ENCODE assay signal across 9 mouse cellular contexts in genomic region chr11:69613553-69614256, GRCm38 (mm10). TPM values are rescaled to one million over a fixed set of nuclear protein-coding genes. Genes with fewer than 3 reads are reported as not detected.
DNase-seq lines count a peak whose midpoint lies in the region; ATAC-seq lines count a peak whose summit lies in the region.
"Had no signal": no experiment of that assay in that cellular context is flagged by ENCODE, and none has a peak within 500 bp of the region (broad histone marks: within the 10 kb centered on the region; RNA-seq: fewer than 3 reads in every experiment).

No protein-coding gene starts in this region.

- no peaks in the 10 kb centered on the region for H3K27me3 ChIP-seq in forebrain, embryonic 14.5 days (replicated peaks; ENCODE audit: control insufficient read depth, insufficient read depth, low read length)
- H3K27me3 ChIP-seq in lung, embryonic 15.5 days, result peaks cover 11% of the 10 kb centered on the region

- H3K36me3 ChIP-seq in forebrain, embryonic 14.5 days (ENCODE audit: control insufficient read depth, insufficient read depth, low read length), result no peaks in the 10 kb centered on the region
- no peaks in the 10 kb centered on the region for H3K36me3 ChIP-seq in lung, embryonic 15.5 days

- peak; percentile 87 for DNase-seq in ES-CJ7 (ENCODE audit: low read depth, low spot score)
- DNase-seq in c-Kit-negative CD71-positive TER-119-positive erythroid progenitor cells, embryonic 14.5 days (ENCODE audit: low read depth, low spot score), result peak; percentile 66
- DNase-seq in forebrain, embryonic 14.5 days (ENCODE audit: low spot score), result peak; percentile 84
- DNase-seq in heart, postnatal 25 days (ENCODE audit: low spot score), result peak; percentile 66
- DNase-seq in layer of hippocampus, adult 8-10 months (ENCODE audit: low spot score in 2 of 2), result peak; percentile 71 to 80
- peak; percentile 79 to 82 for DNase-seq in right cerebral cortex, adult 2 months (ENCODE audit: low spot score in 2 of 2)
- peak; percentile 89 for DNase-seq in urinary bladder, postnatal 14 days (ENCODE audit: low spot score)

- whole genome bisulfite sequencing in forebrain, embryonic 14.5 days, result 8% methylated on average over 18 of the region's 19 CpGs
- 9% methylated on average over 19 of the region's 19 CpGs for WGBS in lung, embryonic 15.5 days

- H3K4me1 ChIP-seq in forebrain, embryonic 14.5 days (ENCODE audit: control insufficient read depth, insufficient read depth, low read length), result peaks cover 3% of the 10 kb centered on the region; the same call in 1 of the 2 replicates
- peaks cover 8% of the 10 kb centered on the region for H3K4me1 ChIP-seq in lung, embryonic 15.5 days

- H3K9me3 ChIP-seq in forebrain, embryonic 14.5 days (replicated peaks; ENCODE audit: control insufficient read depth, low read length), result no peaks in the 10 kb centered on the region
- no peaks in the 10 kb centered on the region for H3K9me3 ChIP-seq in lung, embryonic 15.5 days

- H3K27ac ChIP-seq in forebrain, embryonic 14.5 days (ENCODE audit: low read depth, low read length), result no peak overlapping the region
- 0 out of 2 replicates have a peak overlapping the region, but pooled peaks have one; percentile 37 for H3K27ac ChIP-seq in lung, embryonic 15.5 days

- H3K4me2 ChIP-seq in forebrain, embryonic 14.5 days (ENCODE audit: low read length), result peak overlapping the region; percentile 18
- peak overlapping the region; percentile 49 for H3K4me2 ChIP-seq in lung, embryonic 15.5 days

- no peak overlapping the region; the same call in 1 of the 2 replicates for H3K9ac ChIP-seq in forebrain, embryonic 14.5 days (ENCODE audit: low read length)
- H3K9ac ChIP-seq in lung, embryonic 15.5 days, result peak overlapping the region; percentile 10; the same call in 1 of the 2 replicates

- intact Hi-C loops in heart, postnatal 25 days (cut with DNase I), result loop anchor here (1.0 to 10.0 kb wide), 3 partner anchors 34 to 349 kb away; no protein-coding TSS in a partner anchor

- H3K4me3 ChIP-seq in forebrain, embryonic 14.5 days (ENCODE audit: low read depth, low read length), result no peak overlapping the region
- H3K4me3 ChIP-seq in lung, embryonic 15.5 days, result peak overlapping the region; percentile 3; the same call in 1 of the 2 replicates

- ATAC-seq in forebrain, embryonic 14.5 days, result peak; percentile 71
- ATAC-seq in lung, embryonic 15.5 days (ENCODE audit: borderline replicate concordance, extremely low read depth, low FRiP score, low TSS enrichment), result peak; percentile 81; the same call in 1 of the 2 replicates

RNA-seq across cellular contexts. Expression of gene Shbg, which starts 4.0 kb away (rescaled TPM):
- not detected in 2 replicates for polyA plus RNA-seq in forebrain, embryonic 14.5 days (2014; fragmentation: Nextera tagmentation; extraction: Ambion mirVana)
- not detected for total RNA-seq in heart, postnatal 25 days (2021)
- total RNA-seq in layer of hippocampus, adult 8-10 months (2022), result under 1 TPM in 2 of 4 experiments, not detected in 2; 0.59 to 0.92 TPM
- polyA plus RNA-seq in lung, embryonic 15.5 days (2015; fragmentation: Nextera tagmentation; extraction: Ambion mirVana), result not detected in 2 replicates
- total RNA-seq: left cerebral cortex, postnatal 10 days had no signal

RNA-seq across cellular contexts. Expression of gene Atp1b2, which starts 8.0 kb away (rescaled TPM):
- polyA plus RNA-seq in forebrain, embryonic 14.5 days (2014; fragmentation: Nextera tagmentation; extraction: Ambion mirVana), result 22.0 and 31.5 TPM in 2 replicates
- 10 to 100 TPM; 18.0 to 25.8 TPM for total RNA-seq in heart, postnatal 25 days (2021)
- 100 to 1,000 TPM; 386 to 493 (median 443) TPM for total RNA-seq in layer of hippocampus, adult 8-10 months (2022)
- polyA plus RNA-seq in lung, embryonic 15.5 days (2015; fragmentation: Nextera tagmentation; extraction: Ambion mirVana), result 8.4 and 10.1 TPM in 2 replicates

RNA-seq across cellular contexts. Expression of gene Sat2, which starts 8.1 kb away (rescaled TPM):
- polyA plus RNA-seq in forebrain, embryonic 14.5 days (2014; fragmentation: Nextera tagmentation; extraction: Ambion mirVana), result 17.6 and 18.2 TPM in 2 replicates
- 1 to 10 TPM; 2.3 to 2.5 TPM for total RNA-seq in heart, postnatal 25 days (2021)
- total RNA-seq in layer of hippocampus, adult 8-10 months (2022), result 10 to 100 TPM; 13.3 to 19.2 (median 14.8) TPM
- 17.8 and 18.6 TPM in 2 replicates for polyA plus RNA-seq in lung, embryonic 15.5 days (2015; fragmentation: Nextera tagmentation; extraction: Ambion mirVana)

RNA-seq across cellular contexts. Expression of gene Fxr2, which starts 19.1 kb away (rescaled TPM):
- polyA plus RNA-seq in forebrain, embryonic 14.5 days (2014; fragmentation: Nextera tagmentation; extraction: Ambion mirVana), result 34.2 and 35.0 TPM in 2 replicates
- 10 to 100 TPM; 81.8 to 84.9 TPM for total RNA-seq in heart, postnatal 25 days (2021)
- 100 to 1,000 TPM; 132 to 154 (median 139) TPM for total RNA-seq in layer of hippocampus, adult 8-10 months (2022)
- 26.7 and 27.8 TPM in 2 replicates for polyA plus RNA-seq in lung, embryonic 15.5 days (2015; fragmentation: Nextera tagmentation; extraction: Ambion mirVana)

RNA-seq across cellular contexts. Expression of gene Trp53, which starts 33.5 kb away (rescaled TPM):
- polyA plus RNA-seq in forebrain, embryonic 14.5 days (2014; fragmentation: Nextera tagmentation; extraction: Ambion mirVana), result 111 and 113 TPM in 2 replicates
- 10 to 100 TPM; 16.9 to 17.9 TPM for total RNA-seq in heart, postnatal 25 days (2021)
- total RNA-seq in layer of hippocampus, adult 8-10 months (2022), result 10 to 100 TPM; 27.7 to 36.7 (median 33.7) TPM
- polyA plus RNA-seq in lung, embryonic 15.5 days (2015; fragmentation: Nextera tagmentation; extraction: Ambion mirVana), result 168 and 170 TPM in 2 replicates

Comparison
In these comparisons a context has a peak if more than half of its experiments do, and no peak if none do; other contexts are left out.
1. RNA of gene Atp1b2, which starts 8.0 kb away (total RNA-seq): 386 to 493 TPM in layer of hippocampus, adult 8-10 months; 18.0 to 25.8 TPM in heart, postnatal 25 days; every median in the first group is over 10 times any median in the second.
2. RNA of gene Sat2, which starts 8.1 kb away (total RNA-seq): 13.3 to 19.2 TPM in layer of hippocampus, adult 8-10 months; 2.3 to 2.5 TPM in heart, postnatal 25 days; every median in the first group is over 4 times any median in the second.
3. Peak in every context shown above with its lines, with median percentiles within 50 percentile points of each other: DNase-seq.